Mouse (Mus musculus) midbrain, embryonic 11.5 days (tissue): ENCODE data around the gene Pard3. TPM values are rescaled to one million over a fixed set of nuclear protein-coding genes. Genes with fewer than 3 reads are reported as not detected.

Experiments
- ATAC-seq: fragments of 200-750 bp; cut with Nextera tagmentation; 2 replicates; pipeline ENCODE4 v1.8.0; 2017; ENCODE audit warnings: moderate TSS enrichment, moderate library complexity; ENCODE audit not compliant: low FRiP score
- DNase-seq: peaks from one replicate; pipeline ENCODE4 v3.0.0; 2015; ENCODE audit warnings: low spot score; ENCODE audit errors: missing footprints
- H3K27ac ChIP-seq: fragments of 300-500 bp; sonication (generic); 2 replicates; pipeline ENCODE4 v1.5.1; 2014; ENCODE audit warnings: low read depth, low read length
- H3K27me3 ChIP-seq: fragments of 300-500 bp; sonication (generic); 2 replicates; pipeline ENCODE4 v1.6.1; 2014; ENCODE audit warnings: mild to moderate bottlenecking, low read length, moderate library complexity, mixed read lengths; ENCODE audit not compliant: control insufficient read depth, insufficient read depth
- H3K36me3 ChIP-seq: fragments of 300-500 bp; sonication (generic); 2 replicates; pipeline ENCODE4 v1.6.1; 2014; ENCODE audit warnings: mild to moderate bottlenecking, low read length, moderate library complexity, mixed read lengths; ENCODE audit not compliant: control insufficient read depth, insufficient read depth
- H3K4me1 ChIP-seq: fragments of 300-500 bp; sonication (generic); 2 replicates; pipeline ENCODE4 v1.6.1; 2014; ENCODE audit warnings: low read length; ENCODE audit not compliant: control insufficient read depth, insufficient read depth
- H3K4me2 ChIP-seq: fragments of 300-500 bp; sonication (generic); 2 replicates; pipeline ENCODE4 v1.6.1; 2014; ENCODE audit warnings: mild to moderate bottlenecking, moderate library complexity
- H3K4me3 ChIP-seq: fragments of 300-500 bp; sonication (generic); 2 replicates; pipeline ENCODE4 v1.5.1; 2014; ENCODE audit warnings: low read depth, low read length
- H3K9ac ChIP-seq: fragments of 300-500 bp; sonication (generic); 2 replicates; pipeline ENCODE4 v1.6.1; 2014; ENCODE audit warnings: low read length
- H3K9me3 ChIP-seq: fragments of 300-500 bp; sonication (generic); 2 replicates; pipeline ENCODE4 v1.6.1; 2016; ENCODE audit warnings: low read length; ENCODE audit not compliant: control insufficient read depth
- WGBS: fragments of 180-500 bp; shearing (Covaris S2); extraction: QIAGEN DNeasy Blood & Tissue Kit; methylation state at CpG from one replicate; pipeline ENCODE4 v1.1.7; 2014; 5-methylcytosine and 5-hydroxymethylcytosine counted together
- polyA plus RNA-seq: library from polyadenylated mRNA; unstranded; fragments of >200 nt; fragmentation: Nextera tagmentation; extraction: Ambion mirVana; gene quantifications from 2 replicates; pipeline ENCODE4 v1.2.1, GENCODE M21; 2014

Pard3 gene
- polyA plus RNA-seq, 1 experiment from 2014 or later: 30.4 TPM

- WGBS: 77% methylated on average over 5 of the region's 5 CpGs
- ATAC-seq (no peak), DNase-seq (no peak)
- no peak overlapping the region for H3K4me3 ChIP-seq
- H3K9me3 ChIP-seq: no peaks in the 10 kb centered on the region
- no peak overlapping the region for H3K4me2 ChIP-seq
- H3K4me1 ChIP-seq: peaks cover 5% of the 10 kb centered on the region; the same call in 1 of the 2 replicates
- no peaks in the 10 kb centered on the region for H3K27me3 ChIP-seq
- no peak overlapping the region for H3K27ac ChIP-seq
- H3K9ac ChIP-seq: no peak overlapping the region
- H3K36me3 ChIP-seq: no peaks in the 10 kb centered on the region
Observed at GRCm38 (mm10) chr8:127325749-127326148, 262.1 kb downstream of the Pard3 start.

DNA sequence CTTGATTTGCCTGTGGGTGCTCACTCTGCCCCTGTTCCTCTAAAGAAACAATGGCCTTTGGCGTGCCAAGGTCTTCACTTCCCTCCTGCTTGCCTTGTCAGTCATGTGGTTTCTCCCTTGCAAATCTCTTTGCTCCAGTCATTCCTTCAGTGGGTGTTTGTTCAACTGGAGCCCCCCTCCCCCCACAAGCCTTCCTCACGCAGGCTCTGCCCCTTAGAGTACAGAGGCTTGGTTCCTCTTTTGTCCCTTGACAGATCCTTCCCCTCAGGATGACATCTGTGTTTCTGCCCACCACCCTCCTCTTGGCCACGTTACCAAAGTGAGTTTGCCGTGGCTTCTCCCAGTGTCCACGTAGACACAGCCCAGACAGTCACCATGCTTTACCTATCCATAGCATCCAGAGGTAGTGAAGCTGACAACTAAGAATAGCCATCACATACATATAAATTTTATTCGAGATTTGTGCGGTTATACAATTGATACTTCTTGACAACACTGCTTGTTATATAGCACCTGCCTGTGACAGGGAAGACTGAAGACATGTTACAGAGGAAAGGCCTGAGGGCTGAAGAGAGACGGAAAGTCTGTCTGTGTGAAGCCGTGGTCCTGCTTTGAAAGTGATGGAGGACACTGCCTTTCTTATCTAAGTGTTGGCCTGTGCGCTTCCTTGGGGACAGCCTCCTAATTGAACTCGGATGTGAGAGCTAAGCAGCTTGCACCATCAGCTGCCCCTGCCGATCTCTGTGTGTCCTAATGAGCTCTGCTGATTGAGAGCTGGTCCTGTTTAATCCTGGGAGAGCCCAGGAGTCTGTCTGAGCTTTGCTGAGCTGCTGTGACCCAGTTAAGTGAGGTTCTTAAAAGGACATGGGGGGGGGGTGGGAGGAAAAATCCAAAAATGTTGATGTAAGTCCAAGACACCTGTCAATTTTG lies 266.8 kb downstream of the Pard3 start:
- Histone ChIP-seq H3K9ac (no peak overlapping the region), H3K4me2 (no peak overlapping the region), H3K4me3 (no peak overlapping the region), H3K9me3 (no peaks in the 10 kb centered on the region), H3K27me3 (no peaks in the 10 kb centered on the region), H3K36me3 (no peaks in the 10 kb centered on the region), H3K4me1 (peaks cover 5% of the 10 kb centered on the region; the same call in 1 of the 2 replicates), H3K27ac (no peak overlapping the region; the same call in 1 of the 2 replicates)
- ATAC-seq: peak; percentile 50; the same call in 1 of the 2 replicates
- WGBS: 46% methylated on average over 12 of the region's 12 CpGs
- DNase-seq: no peak

DNA sequence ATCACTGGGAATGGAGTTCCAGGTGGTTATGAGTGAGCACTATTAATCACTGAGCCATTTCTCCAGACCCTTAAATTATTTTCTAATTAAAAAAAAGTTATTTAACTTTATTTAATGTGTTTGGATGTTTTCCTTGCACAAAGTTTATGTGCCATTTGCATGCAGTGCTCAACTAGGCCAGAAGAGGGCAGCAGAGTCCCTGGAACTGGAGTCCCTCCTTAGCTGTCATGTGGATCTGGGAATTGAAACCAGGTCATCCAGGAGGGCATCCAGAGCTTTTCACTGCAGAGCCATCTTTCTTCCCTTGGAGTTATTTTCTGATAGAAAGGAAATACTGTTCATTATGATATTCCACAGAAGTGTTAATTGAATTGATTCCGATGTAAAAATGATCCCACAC lies 268.1 kb downstream of the Pard3 start:
- Histone ChIP-seq H3K36me3 (no peaks in the 10 kb centered on the region), H3K27me3 (no peaks in the 10 kb centered on the region), H3K27ac (no peak overlapping the region), H3K4me3 (no peak overlapping the region), H3K4me2 (no peak overlapping the region), H3K9ac (no peak overlapping the region), H3K4me1 (peaks cover 5% of the 10 kb centered on the region; the same call in 1 of the 2 replicates), H3K9me3 (no peaks in the 10 kb centered on the region)
- ATAC-seq (no peak), DNase-seq (peak; percentile 90)
- WGBS: 97% methylated on average over 1 of the region's 1 CpGs

DNA sequence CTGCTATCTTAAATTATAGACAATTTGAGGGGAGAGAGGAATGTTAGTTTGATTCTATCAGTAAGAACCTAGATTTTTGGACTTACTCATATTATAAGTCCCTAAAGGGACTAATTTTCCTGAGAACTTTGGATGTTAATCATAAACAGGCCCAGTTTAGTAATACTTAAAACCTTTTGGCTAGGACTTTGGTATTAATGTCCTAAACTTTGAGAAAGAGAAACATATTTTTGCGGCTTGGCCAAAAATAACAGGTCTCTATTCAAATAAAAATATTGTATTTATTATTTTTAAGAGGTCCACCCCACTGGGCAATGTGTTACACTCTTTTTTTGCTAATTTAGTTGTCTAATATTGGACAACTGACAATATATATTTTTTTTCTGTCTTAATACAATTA lies 271.5 kb downstream of the Pard3 start:
- Histone ChIP-seq H3K4me3 (no peak overlapping the region), H3K36me3 (no peaks in the 10 kb centered on the region), H3K9me3 (no peaks in the 10 kb centered on the region), H3K4me2 (no peak overlapping the region), H3K27me3 (no peaks in the 10 kb centered on the region), H3K4me1 (peaks cover 2% of the 10 kb centered on the region; the same call in 1 of the 2 replicates), H3K9ac (no peak overlapping the region), H3K27ac (no peak overlapping the region)
- DNase-seq: no peak
- WGBS: 89% methylated on average over 1 of the region's 1 CpGs
- ATAC-seq: no peak

- Histone ChIP-seq H3K27me3 (no peaks in the 10 kb centered on the region), H3K9me3 (no peaks in the 10 kb centered on the region)
- 85% methylated on average over 11 of the region's 11 CpGs for WGBS
Observed at GRCm38 (mm10) chr8:127338183-127338582, 274.5 kb downstream of the Pard3 start.

GRCm38 (mm10) chr8:127341046-127341445 lies 277.4 kb downstream of the Pard3 start:
- Histone ChIP-seq H3K9me3 (no peaks in the 10 kb centered on the region), H3K36me3 (no peaks in the 10 kb centered on the region), H3K27me3 (no peaks in the 10 kb centered on the region), H3K9ac (no peak overlapping the region), H3K27ac (no peak overlapping the region), H3K4me2 (no peak overlapping the region), H3K4me3 (no peak overlapping the region), H3K4me1 (0 out of 2 replicates have a peak, but pooled peaks cover 2% of the 10 kb centered on the region)
- WGBS: 90% methylated on average over 7 of the region's 7 CpGs
- DNase-seq (no peak), ATAC-seq (no peak)

More at GRCm38 (mm10) chr8:127338183-127338582, 274.5 kb downstream of the Pard3 start:
- 0 out of 2 replicates have a peak, but pooled peaks cover 2% of the 10 kb centered on the region for H3K4me1 ChIP-seq
- no peak overlapping the region for H3K9ac ChIP-seq
- no peak for ATAC-seq
- no peak overlapping the region for H3K4me2 ChIP-seq
- H3K4me3 ChIP-seq: no peak overlapping the region
- H3K36me3 ChIP-seq: no peaks in the 10 kb centered on the region
- no peak for DNase-seq
- H3K27ac ChIP-seq: no peak overlapping the region

GRCm38 (mm10) chr8:127343115-127343514 lies 279.4 kb downstream of the Pard3 start:
- 48% methylated on average over 2 of the region's 2 CpGs for WGBS
- no peak for ATAC-seq
- Histone ChIP-seq H3K4me3 (no peak overlapping the region), H3K27me3 (no peaks in the 10 kb centered on the region), H3K4me2 (no peak overlapping the region), H3K27ac (no peak overlapping the region), H3K9ac (no peak overlapping the region), H3K36me3 (no peaks in the 10 kb centered on the region), H3K4me1 (0 out of 2 replicates have a peak, but pooled peaks cover 2% of the 10 kb centered on the region), H3K9me3 (no peaks in the 10 kb centered on the region)
- DNase-seq: no peak

DNA sequence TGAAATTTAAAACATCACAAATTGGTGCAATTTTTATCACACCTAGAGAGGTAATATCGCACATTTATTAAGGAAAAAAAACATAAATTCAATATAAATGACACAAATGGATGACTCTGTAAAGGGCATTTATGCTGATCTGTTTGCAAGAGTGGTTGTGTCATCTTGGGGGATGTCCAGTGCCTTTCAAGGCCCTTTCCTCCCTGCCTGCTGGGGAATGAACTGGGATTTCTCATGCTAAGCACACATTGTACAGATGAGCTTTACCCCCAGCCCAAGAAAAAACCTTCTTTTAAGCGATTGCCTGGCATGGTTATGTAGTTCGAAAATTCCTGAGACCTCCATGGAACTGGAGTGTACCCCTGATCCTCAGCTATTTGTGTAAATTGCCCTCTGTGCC lies 280.7 kb downstream of the Pard3 start:
- H3K4me1 ChIP-seq: 0 out of 2 replicates have a peak, but pooled peaks cover 2% of the 10 kb centered on the region
- 88% methylated on average over 3 of the region's 3 CpGs for WGBS
- H3K4me2 ChIP-seq: no peak overlapping the region
- no peaks in the 10 kb centered on the region for H3K9me3 ChIP-seq
- no peaks in the 10 kb centered on the region for H3K27me3 ChIP-seq
- ATAC-seq: no peak
- no peak overlapping the region for H3K9ac ChIP-seq
- DNase-seq: no peak
- no peaks in the 10 kb centered on the region for H3K36me3 ChIP-seq
- H3K4me3 ChIP-seq: no peak overlapping the region
- H3K27ac ChIP-seq: no peak overlapping the region

GRCm38 (mm10) chr8:127345912-127346423 lies 282.3 kb downstream of the Pard3 start:
- Histone ChIP-seq H3K9me3 (no peaks in the 10 kb centered on the region), H3K4me3 (no peak overlapping the region), H3K27me3 (no peaks in the 10 kb centered on the region), H3K4me2 (no peak overlapping the region), H3K9ac (no peak overlapping the region), H3K36me3 (no peaks in the 10 kb centered on the region), H3K27ac (no peak overlapping the region), H3K4me1 (0 out of 2 replicates have a peak, but pooled peaks cover 2% of the 10 kb centered on the region)
- DNase-seq (no peak), ATAC-seq (no peak)
- WGBS: 93% methylated on average over 1 of the region's 1 CpGs
